Mouse (Mus musculus) stomach, embryonic 15.5 days (tissue): ENCODE results near the gene Olfr44. TPM values are rescaled to one million over a fixed set of nuclear protein-coding genes. Genes with fewer than 3 reads are reported as not detected.

Experiments used
- ATAC-seq: fragments of 200-750 bp; cut with Nextera tagmentation; 2 replicates; pipeline ENCODE4 v1.8.0; 2017; ENCODE audit warnings: low read depth, moderate number of reproducible peaks, moderate TSS enrichment; ENCODE audit not compliant: insufficient read depth, low FRiP score
- H3K27ac ChIP-seq: fragments of 300-500 bp; sonication (generic); 2 replicates; pipeline ENCODE4 v1.5.1; 2015; ENCODE audit warnings: mild to moderate bottlenecking, inconsistent platforms
- H3K27me3 ChIP-seq: fragments of 300-500 bp; sonication (generic); replicated peaks from 2 replicates; pipeline ENCODE4 v1.6.1; 2015; ENCODE audit warnings: inconsistent platforms
- H3K36me3 ChIP-seq: fragments of 300-500 bp; sonication (generic); 2 replicates; pipeline ENCODE4 v1.6.1; 2015; ENCODE audit warnings: inconsistent platforms
- H3K4me1 ChIP-seq: fragments of 300-500 bp; sonication (generic); 2 replicates; pipeline ENCODE4 v1.6.1; 2015; ENCODE audit warnings: inconsistent platforms
- H3K4me2 ChIP-seq: fragments of 300-500 bp; sonication (generic); 2 replicates; pipeline ENCODE4 v1.6.1; 2015; ENCODE audit warnings: mild to moderate bottlenecking, inconsistent platforms
- H3K4me3 ChIP-seq: fragments of 300-500 bp; sonication (generic); replicated peaks from 2 replicates; pipeline ENCODE4 v1.5.1; 2015; ENCODE audit warnings: inconsistent platforms
- H3K9ac ChIP-seq: fragments of 300-500 bp; sonication (generic); 2 replicates; pipeline ENCODE4 v1.6.1; 2015; ENCODE audit warnings: inconsistent platforms
- H3K9me3 ChIP-seq: fragments of 300-500 bp; sonication (generic); 2 replicates; pipeline ENCODE4 v1.6.1; 2016; ENCODE audit warnings: inconsistent platforms
- WGBS: fragments of 180-500 bp; shearing (Covaris S2); methylation state at CpG from one replicate; pipeline ENCODE4 v1.1.7; 2015; 5-methylcytosine and 5-hydroxymethylcytosine counted together
- polyA plus RNA-seq: library from polyadenylated mRNA; unstranded; fragments of >200 nt; fragmentation: Nextera tagmentation; extraction: Ambion mirVana; gene quantifications from 2 replicates; pipeline ENCODE4 v1.2.1, GENCODE M21; 2015

The Olfr44 gene
- not detected in 2 replicates for polyA plus RNA-seq

DNA sequence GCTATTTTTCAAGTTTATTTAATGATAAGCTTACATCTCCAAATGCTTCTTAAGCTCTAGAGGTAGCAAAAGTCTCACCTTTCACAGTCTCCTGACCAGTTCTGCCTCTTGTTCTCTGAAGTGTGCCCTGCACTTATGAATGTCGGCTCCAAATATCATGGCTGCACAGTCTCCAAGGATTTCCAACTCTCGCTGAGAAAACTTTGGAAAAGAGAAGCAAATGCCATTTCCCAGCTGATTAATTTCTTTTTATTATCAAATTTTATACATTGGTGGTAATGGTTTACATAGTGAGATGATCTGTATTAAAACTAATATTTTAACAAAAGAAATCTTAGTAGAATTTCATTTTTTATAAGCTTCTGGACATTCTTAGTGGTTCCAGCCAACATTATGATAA is at the start of gene Olfr44:
TSS of gene Olfr44 (minus strand) at position 101 of the 400 bp plus-strand sequence.
- no peaks in the 10 kb centered on the region for H3K36me3 ChIP-seq
- H3K27me3 ChIP-seq = no peaks in the 10 kb centered on the region
- no peak within 1 kb of the TSS for H3K4me3 ChIP-seq
- no peak for ATAC-seq
- H3K4me1 ChIP-seq = no peaks in the 10 kb centered on the region
- no peak within 1 kb of the TSS for H3K4me2 ChIP-seq
- H3K9ac ChIP-seq = no peak within 1 kb of the TSS
- WGBS = 82% methylated on average over 2 of the region's 2 CpGs
- no peaks in the 10 kb centered on the region for H3K9me3 ChIP-seq
- no peak within 1 kb of the TSS for H3K27ac ChIP-seq

DNA sequence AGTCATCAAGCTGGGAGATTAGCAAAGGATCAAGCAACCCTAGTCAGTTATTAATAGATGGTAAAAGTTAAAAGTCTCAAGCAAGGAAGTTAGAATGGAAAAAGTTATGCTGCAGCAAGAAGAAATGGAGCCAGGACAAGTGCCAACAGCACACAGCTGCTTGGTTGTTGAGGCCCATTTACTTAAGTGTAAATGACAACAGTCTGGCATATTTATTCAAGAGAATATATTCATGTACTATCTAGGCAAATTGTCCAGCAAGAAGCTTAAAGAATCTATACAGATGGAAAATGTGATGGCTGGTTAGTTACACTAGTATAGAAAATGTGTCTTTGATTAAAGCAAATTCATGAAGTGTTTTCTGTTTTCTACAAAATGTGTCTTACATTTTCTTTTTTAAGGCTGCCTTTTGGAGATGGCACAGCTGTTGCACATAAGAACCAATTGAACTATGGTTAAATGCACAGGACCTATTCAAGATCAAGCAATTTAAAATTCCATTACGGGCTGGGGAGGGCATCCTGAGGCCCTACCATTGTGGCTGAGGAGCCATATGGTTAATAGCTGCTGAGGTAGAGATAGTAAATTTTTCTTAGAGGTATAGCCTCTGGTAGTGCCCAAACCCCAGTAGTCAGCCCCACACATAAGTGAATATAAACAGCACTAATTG is 30.0 kb upstream of the Olfr44 start:
- Histone ChIP-seq H3K27me3 (no peaks in the 10 kb centered on the region), H3K4me3 (no peak overlapping the region), H3K27ac (no peak overlapping the region), H3K36me3 (no peaks in the 10 kb centered on the region), H3K9ac (no peak overlapping the region), H3K4me1 (no peaks in the 10 kb centered on the region), H3K9me3 (no peaks in the 10 kb centered on the region), H3K4me2 (no peak overlapping the region)
- no peak for ATAC-seq
- 65% methylated on average over 1 of the region's 1 CpGs for WGBS

DNA sequence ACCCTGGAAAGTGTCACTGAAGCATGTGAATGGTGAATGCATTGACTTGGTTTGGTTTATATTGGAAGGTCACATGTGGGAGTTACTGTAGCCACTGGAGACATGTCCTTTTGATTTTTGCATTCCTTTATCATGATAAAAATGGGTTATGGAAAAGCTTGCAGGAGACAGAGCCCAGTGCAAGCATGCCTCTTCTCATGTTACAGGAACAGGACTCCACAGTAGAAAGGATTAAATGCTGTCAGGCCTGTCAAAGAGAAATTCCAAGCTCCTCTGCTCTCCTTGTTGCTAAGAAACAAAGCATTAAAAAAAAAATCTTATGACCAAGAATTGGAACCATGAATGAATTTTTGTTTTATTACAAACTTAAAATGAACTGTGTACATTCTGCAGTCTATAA is 24.8 kb upstream of the Olfr44 start:
- Histone ChIP-seq H3K9me3 (no peaks in the 10 kb centered on the region), H3K4me1 (no peaks in the 10 kb centered on the region)

DNA sequence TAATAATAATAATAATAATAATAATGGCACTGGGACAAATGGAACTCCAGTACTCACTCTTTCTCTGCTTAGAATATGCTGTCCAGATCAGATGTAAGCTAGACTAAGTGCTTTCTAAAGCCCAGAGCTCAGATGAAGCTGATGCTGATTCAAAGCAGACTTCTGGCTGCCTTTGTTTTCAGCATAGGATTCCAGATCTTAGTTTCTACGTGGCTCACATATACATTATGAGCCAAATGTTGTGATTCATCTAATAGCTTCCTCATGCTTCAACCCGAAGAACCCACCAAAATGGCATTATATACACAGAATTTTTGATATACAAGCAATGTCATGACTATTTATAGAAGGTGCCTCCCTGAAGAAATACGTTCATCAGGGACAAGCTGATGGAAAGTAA is 21.7 kb upstream of the Olfr44 start, which contains the start of gene Olfr957:
TSS of gene Olfr957 (minus strand) at position 279 of the 400 bp plus-strand sequence.
- Histone ChIP-seq H3K9me3 (no peaks in the 10 kb centered on the region), H3K27me3 (no peaks in the 10 kb centered on the region), H3K4me1 (no peaks in the 10 kb centered on the region), H3K9ac (no peak within 1 kb of the TSS), H3K27ac (no peak within 1 kb of the TSS), H3K4me3 (no peak within 1 kb of the TSS), H3K4me2 (no peak within 1 kb of the TSS), H3K36me3 (no peaks in the 10 kb centered on the region)
- 39% methylated on average over 3 of the region's 3 CpGs for WGBS
- ATAC-seq = no peak

More for the DNA sequence above, 24.8 kb upstream of the Olfr44 start:
- no peaks in the 10 kb centered on the region for H3K27me3 ChIP-seq
- H3K4me2 ChIP-seq = no peak overlapping the region
- no peak overlapping the region for H3K4me3 ChIP-seq
- H3K36me3 ChIP-seq = no peaks in the 10 kb centered on the region
- no peak for ATAC-seq
- H3K27ac ChIP-seq = no peak overlapping the region
- no peak overlapping the region for H3K9ac ChIP-seq

DNA sequence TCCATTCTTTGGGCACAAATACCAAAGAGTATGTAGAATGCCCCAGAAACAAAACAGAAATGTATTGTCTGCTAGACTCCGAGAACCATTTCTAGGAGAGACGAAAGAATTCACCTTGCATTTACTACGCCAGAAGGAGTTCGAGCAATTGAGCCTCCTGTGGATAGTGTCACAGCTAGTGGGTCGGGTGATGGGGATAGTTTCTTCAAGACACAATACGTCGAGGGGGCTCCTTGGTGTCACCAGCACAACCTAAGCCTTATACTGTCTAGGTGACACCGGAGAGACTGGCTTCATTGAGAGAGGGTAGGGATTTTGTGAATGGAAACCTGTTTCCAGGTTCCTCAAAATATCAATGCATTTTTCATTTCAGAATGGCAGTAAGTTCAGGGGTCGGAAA is 15.6 kb upstream of the Olfr44 start:
- no peak overlapping the region for H3K27ac ChIP-seq
- no peaks in the 10 kb centered on the region for H3K9me3 ChIP-seq
- H3K9ac ChIP-seq = no peak overlapping the region
- no peak overlapping the region for H3K4me3 ChIP-seq
- H3K4me2 ChIP-seq = no peak overlapping the region
- WGBS = 79% methylated on average over 9 of the region's 9 CpGs
- ATAC-seq = no peak
- no peaks in the 10 kb centered on the region for H3K4me1 ChIP-seq
- H3K27me3 ChIP-seq = no peaks in the 10 kb centered on the region
- no peaks in the 10 kb centered on the region for H3K36me3 ChIP-seq

DNA sequence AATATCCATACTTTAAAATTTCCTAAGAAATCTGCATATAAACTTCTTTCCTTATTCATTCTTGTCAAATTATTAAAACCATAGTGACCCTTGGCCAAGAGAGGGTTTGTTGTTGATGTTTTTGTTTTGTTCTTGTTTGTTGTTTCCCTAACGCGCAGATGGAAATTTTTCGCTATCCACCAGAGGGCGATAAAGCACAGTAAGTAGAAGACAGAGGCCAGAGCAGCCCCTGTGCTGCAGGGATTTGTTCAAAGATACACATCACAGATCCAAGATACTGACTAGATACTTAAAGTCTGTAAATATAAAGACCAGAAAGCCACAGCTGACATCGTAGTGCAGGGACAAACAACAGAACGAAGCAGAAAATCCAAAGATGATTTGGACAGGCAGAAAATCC is 15.2 kb upstream of the Olfr44 start:
- Histone ChIP-seq H3K4me2 (no peak overlapping the region), H3K27me3 (no peaks in the 10 kb centered on the region), H3K9me3 (no peaks in the 10 kb centered on the region), H3K36me3 (no peaks in the 10 kb centered on the region), H3K4me1 (no peaks in the 10 kb centered on the region), H3K9ac (no peak overlapping the region), H3K4me3 (no peak overlapping the region), H3K27ac (no peak overlapping the region)
- no peak for ATAC-seq
- 6% methylated on average over 6 of the region's 6 CpGs for WGBS

DNA sequence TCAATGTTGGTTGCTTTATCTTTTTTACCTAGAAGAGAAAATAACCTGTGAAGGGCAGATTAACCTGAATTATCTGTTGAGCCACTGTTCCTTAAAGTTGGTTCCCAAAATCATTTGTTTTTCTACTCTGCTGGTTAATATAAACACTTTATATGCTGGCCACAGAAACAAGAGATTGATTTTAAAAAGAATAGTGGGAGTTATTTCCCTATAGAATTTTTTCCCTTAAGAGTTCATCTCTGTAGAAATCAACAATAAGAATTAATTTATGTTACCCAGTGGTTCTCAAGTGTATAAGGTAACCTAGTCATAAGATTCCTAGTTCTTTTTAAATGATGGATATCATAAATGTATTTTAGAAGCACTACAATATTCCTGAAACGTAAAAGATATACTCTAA is 22.0 kb downstream of the Olfr44 start, which contains the start of gene Olfr955:
TSS of gene Olfr955 (minus strand) at position 101 of the 400 bp plus-strand sequence.
- no peak for ATAC-seq

DNA sequence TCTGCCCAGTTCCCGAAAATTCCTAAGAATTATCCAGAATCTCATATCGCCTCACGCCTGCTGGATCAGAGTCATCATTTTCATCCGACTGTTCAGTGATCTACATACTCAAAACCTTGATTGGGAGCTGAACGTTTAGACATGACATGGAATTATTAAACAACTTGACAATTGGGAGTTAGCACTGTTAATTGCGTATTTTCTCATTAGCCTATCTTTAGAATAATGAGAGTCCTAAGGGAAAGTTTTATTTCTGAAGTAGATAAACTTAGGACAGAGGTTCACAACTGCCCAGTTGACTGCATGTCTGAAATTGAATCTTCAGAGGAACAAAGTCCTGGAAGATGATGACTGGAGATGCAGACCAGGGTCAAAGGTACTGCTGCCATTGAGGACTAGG is 37.4 kb downstream of the Olfr44 start, which contains the start of gene Olfr954:
TSS of gene Olfr954 (plus strand) at position 301 of the 400 bp plus-strand sequence.
- H3K27me3 ChIP-seq = no peaks in the 10 kb centered on the region
- H3K9ac ChIP-seq = no peak within 1 kb of the TSS
- ATAC-seq = no peak
- no peak within 1 kb of the TSS for H3K4me2 ChIP-seq
- no peak within 1 kb of the TSS for H3K27ac ChIP-seq
- no peaks in the 10 kb centered on the region for H3K9me3 ChIP-seq
- 83% methylated on average over 6 of the region's 6 CpGs for WGBS
- no peaks in the 10 kb centered on the region for H3K4me1 ChIP-seq
- H3K36me3 ChIP-seq = no peaks in the 10 kb centered on the region
- H3K4me3 ChIP-seq = no peak within 1 kb of the TSS

More for the DNA sequence above, 22.0 kb downstream of the Olfr44 start, which contains the start of gene Olfr955:
- Histone ChIP-seq H3K4me1 (no peaks in the 10 kb centered on the region), H3K27ac (no peak within 1 kb of the TSS), H3K4me2 (no peak within 1 kb of the TSS), H3K27me3 (no peaks in the 10 kb centered on the region), H3K9me3 (no peaks in the 10 kb centered on the region), H3K4me3 (no peak within 1 kb of the TSS), H3K36me3 (no peaks in the 10 kb centered on the region), H3K9ac (no peak within 1 kb of the TSS)
- 52% methylated on average over 1 of the region's 1 CpGs for WGBS

Other genes starting within 250 kb of the Olfr44 start
- not detected in 2 replicates for gene Olfr1537, start 244.0 kb downstream of the Olfr44 start, polyA plus RNA-seq
- gene Olfr945, start 217.2 kb downstream of the Olfr44 start, polyA plus RNA-seq = not detected in 2 replicates
- not detected in 2 replicates for gene Olfr948, start 167.9 kb downstream of the Olfr44 start, polyA plus RNA-seq
- not detected in 2 replicates for gene Olfr951, start 106.6 kb downstream of the Olfr44 start, polyA plus RNA-seq
- not detected in 2 replicates for gene Olfr952, start 66.8 kb downstream of the Olfr44 start, polyA plus RNA-seq
- not detected in 2 replicates for gene Olfr954, start 37.3 kb downstream of the Olfr44 start, polyA plus RNA-seq
- gene Olfr955, start 22.1 kb downstream of the Olfr44 start, polyA plus RNA-seq = not detected in 2 replicates
- gene Olfr957, start 21.8 kb upstream of the Olfr44 start, polyA plus RNA-seq = not detected in 2 replicates
- not detected in 2 replicates for gene Olfr958, start 60.1 kb upstream of the Olfr44 start, polyA plus RNA-seq
- gene Olfr959, start 81.6 kb upstream of the Olfr44 start, polyA plus RNA-seq = not detected in 2 replicates
- 25.7 and 28.1 TPM in 2 replicates for gene AW551984, start 110.4 kb upstream of the Olfr44 start, polyA plus RNA-seq
- gene Olfr148, start 116.7 kb upstream of the Olfr44 start, polyA plus RNA-seq = not detected in 2 replicates
- gene Olfr960, start 127.4 kb upstream of the Olfr44 start, polyA plus RNA-seq = not detected in 2 replicates
- gene Olfr961, start 151.1 kb upstream of the Olfr44 start, polyA plus RNA-seq = not detected in 2 replicates
- gene Olfr963, start 173.2 kb upstream of the Olfr44 start, polyA plus RNA-seq = not detected in 2 replicates
- gene Olfr149, start 213.1 kb upstream of the Olfr44 start, polyA plus RNA-seq = not detected in 2 replicates
- not detected in 2 replicates for gene Olfr965, start 217.4 kb upstream of the Olfr44 start, polyA plus RNA-seq
- gene Olfr150, start 237.0 kb upstream of the Olfr44 start, polyA plus RNA-seq = not detected in 2 replicates